Mouse (Mus musculus) gastrocnemius, adult 18-20 months (tissue): ENCODE measurements around the gene Cfap43. TPM values are rescaled to one million over a fixed set of nuclear protein-coding genes. Genes with fewer than 3 reads are reported as not detected.

ENCODE experiments used
- DNase-seq: peaks from one replicate; pipeline ENCODE4 v3.0.0; 2021; ENCODE audit warnings: low spot score
- total RNA-seq, 2 experiments: library from RNA; stranded (reverse); gene quantifications; 2 replicates each; pipeline ENCODE4 v1.2.3; 2021

Cfap43 gene
- total RNA-seq, 2 experiments from 2014 or later, result not detected

DNA sequence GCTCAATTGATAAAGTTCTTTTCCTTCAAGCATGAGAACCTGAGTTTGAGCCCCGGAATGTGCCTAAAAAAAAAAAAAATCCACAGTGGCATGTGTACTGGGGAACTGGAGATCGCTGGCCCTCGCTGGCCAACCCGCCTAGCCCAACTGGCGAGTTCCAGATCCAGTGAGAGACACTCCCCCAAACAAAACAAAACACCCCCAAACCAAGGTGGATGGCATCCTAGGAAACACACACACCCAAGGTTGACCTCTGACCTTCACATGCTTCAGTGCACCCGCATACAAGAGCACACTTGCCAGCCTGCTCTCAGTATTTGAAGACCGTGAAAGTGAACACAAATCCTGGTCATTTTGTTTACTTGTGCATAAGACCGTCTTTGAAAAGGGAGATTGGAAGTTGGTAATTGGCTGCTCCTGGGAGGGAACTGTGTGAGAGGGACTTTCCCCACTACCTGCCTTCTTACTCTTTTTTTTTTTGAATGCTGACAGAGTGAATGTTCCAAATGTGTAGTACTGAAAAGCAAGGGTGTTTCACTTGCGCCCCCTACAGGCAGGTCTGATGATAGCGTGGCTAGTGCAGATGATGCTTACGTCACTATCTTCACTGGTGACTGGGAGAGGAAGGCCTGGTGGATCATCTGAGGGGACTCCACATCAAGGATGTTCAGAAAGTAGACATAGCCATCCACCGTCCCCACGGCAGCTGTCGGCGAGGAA, 123.9 kb downstream of the Cfap43 start:
- DNase-seq, result peak; percentile 58

DNA sequence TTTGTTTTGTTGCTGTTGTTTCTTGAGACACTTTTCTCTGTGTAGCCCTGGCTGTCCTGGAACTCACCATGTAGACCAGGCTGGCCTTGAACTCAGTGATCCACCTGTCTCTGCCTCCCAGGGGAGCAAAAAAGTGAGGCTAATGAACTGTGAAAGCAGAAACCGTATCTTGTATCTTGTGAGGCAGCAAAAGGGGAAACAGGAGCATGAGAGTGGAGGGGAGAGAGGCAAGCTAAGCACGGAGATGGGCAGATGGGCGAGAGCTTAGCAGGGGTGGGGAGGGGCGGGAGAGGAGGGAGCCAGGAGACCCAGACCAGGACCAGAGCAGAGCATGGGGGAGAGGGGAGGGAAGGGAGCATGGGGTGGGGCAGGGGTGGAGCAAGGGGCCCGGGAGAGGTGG, 124.8 kb downstream of the Cfap43 start:
- DNase-seq, result no peak

DNA sequence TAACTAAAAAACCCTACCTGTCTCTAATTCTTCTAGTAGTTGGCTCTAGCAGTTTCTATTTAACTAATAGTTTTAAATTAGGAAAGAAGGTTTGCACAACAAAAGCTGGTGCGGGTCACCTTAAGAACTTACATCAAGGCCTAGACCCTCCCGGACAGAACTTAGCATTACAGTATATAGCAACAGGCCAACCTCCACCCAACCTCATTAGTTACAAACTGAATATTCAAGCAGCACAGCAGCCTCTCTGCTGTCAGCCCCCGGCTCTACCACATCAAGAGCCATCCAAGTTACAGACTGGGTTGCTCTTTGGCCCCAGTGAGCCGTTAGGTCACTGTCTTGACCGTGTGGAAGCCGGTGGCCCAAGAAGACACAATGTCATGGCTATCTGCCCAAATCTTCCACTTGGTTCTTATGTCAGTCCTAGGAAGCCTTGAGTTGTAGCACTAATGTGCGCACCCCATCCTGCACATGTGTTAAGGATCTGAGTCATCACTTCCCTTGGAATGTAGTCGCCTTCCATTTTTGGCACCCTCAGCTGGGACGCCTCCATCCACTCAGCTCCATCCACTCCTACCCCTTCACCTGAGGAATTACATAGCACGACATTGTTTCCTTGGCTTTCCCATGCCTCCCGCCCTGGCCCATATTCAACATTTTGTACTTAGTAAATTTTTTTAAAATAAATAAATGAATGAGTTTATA, 128.6 kb downstream of the Cfap43 start:
- no peak for DNase-seq

DNA sequence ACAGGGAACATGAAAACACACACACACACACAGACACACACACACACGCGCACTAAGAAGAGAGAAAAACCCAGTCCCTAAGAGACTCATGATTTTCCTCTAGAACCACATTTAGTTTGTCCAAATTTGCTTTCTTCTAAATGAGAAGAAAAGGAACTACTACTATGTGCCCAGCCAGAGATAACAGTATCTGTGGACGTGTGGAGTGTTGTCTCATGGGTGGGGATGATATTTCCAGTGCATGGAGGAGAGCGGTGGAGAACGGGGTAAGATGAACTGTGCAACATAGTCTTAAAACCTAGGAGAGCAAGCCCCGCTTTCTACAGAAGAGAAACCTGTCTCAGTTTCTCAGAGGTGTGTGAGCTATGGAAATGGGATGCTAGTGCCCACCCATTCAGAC, 135.2 kb downstream of the Cfap43 start:
- no peak for DNase-seq

DNA sequence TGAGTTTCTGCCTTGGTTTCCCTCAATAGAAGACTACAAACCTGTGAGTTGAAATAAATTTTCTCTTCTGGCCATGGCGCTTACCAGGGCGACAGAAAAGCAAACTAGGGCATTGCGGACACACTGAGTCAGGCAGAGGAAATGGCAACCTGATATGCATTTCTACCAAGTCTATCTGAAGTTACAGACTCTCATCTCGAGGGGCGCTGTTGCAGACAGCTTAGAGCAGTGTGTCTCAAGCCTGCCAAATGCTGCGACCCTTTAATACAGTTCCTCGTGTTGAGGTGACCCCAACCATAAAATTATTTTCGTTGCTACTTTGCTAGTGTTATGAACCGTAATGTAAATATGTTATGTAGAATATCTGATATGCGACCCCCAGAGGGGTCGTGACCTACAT, 138.1 kb downstream of the Cfap43 start:
- no peak for DNase-seq

DNA sequence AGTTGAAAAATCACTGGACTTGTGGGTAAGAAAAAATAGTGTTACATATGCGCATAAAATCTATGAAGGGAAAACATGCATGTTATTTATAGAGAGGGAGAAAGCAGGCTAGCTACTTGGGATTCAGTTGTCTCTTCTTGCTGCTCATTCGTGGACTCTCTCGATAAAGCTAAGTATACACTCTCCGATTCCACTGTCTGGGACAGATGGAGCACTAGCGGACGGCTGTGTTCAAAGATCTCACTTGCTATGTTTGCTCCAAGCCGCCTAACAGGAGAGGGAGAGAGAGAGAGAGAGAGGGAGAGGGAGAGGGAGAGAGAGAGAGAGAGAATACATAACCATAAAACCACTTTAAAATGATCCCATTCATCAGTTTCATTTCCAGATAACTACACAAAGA, 138.9 kb downstream of the Cfap43 start:
- DNase-seq, result no peak

DNA sequence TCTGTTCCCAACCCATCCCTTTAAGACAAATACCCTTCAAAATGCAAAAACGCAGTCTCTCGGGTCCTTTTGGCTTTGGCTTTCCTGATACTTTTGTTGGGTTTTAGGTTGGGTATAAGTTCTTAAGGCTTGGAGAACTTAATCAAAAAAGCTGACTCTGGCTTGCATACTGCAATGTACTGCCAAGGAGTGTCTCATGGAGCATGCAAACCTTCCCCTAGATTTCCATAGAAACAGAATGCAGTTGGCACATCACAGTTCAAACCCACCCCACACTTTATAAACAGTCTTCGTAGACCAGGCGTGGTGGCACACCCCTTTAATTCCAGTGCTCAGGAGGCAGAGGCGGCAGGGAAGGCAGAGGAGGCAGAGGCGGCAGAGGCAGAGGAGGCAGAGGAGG, 141.2 kb downstream of the Cfap43 start:
- no peak for DNase-seq

DNA sequence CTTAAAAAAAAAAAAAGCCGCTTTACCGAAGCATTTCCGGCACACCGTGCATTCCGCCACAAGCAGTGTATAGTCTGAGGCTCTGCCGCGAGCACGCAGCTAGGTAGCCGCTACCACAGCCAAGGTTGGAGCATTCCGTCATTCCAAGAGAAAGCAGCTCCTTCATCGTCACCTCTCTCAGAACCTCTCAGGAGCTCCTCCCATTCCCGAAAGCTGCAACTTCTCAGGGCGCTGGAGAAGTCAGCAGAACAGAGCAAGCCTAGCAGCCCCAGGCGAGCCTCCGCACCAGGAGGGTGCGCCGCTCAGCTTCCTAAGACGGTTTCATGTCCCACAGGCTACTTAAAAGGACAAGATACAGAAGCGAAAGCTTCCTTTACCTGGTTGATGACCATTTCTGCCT, 163.5 kb downstream of the Cfap43 start:
- peak; percentile 4 for DNase-seq

DNA sequence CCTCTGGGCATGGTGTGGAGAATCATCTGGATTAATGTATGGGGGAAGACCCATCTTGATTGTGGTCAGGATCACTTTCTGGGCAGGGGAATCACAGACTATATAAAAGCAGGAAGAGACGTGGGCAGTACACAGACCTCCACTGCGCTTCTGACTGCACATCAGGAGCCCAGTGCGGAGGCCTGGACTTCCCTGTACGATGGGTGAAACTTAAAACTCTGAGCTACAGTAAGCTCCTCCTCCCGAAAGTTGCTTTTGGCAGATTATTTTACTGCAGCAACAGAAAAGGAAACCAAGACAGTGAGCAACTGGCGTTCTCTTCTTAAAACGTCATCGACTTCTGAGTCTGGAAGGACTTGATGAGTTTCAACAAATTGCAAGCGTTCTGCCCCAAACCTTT, 164.2 kb downstream of the Cfap43 start:
- DNase-seq, result no peak

DNA sequence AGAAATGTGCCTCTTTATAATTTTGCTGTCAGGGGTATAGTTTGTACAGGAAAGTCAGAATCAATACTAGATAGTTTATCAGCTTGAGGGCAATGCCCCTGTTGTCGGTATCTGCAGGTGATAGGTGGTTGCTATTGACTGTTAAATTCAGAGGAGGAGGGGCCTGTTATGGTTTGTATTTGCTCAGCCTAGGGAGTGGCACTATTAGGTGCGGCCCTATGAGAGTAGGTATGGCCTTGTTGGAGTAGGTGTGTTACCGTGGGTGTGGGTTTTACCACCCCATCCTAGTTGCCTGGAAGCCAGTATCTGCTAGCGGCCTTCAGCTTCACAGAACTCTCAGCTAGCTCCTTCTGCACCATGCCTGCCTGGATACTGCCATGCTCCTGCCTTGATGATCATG, 165.2 kb downstream of the Cfap43 start:
- no peak for DNase-seq

DNA sequence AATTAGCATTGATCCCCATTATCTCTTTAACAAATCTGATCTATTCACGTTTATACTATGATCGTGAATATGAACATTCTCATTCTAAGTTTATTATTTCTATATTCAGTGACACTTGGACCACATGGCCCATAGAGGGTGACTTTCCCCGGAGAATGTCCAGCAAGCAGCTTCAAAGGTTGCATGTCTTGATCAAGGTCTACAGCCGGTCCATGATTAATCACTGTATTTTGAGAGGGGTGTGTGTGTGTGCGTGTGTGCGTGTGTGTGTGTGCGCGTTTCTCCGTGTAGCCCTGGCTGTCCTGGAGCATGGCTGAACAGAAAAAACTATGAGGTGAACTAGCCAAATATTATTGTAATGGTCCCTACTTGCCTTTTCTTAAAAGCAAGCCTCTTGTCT, 166.6 kb downstream of the Cfap43 start:
- no peak for DNase-seq

DNA sequence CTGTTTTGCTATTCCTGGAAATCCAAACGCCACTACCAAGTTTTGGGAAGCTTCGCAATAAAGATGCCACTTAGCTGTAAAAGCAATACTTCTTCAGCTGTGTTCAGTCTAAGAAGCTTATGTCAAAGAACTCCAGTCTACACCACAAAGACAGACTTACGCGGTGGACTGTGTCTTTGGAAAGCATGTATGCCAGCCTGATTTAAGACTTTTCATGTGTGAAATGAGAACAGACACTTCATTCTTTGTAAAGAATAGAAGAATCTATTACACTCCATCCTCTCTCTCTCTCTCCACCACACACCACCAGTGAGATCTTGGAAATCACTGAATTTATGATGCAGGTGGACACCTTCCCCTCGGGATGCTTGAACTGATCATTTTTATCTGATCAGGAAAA, 168.7 kb downstream of the Cfap43 start:
- DNase-seq, result no peak

DNA sequence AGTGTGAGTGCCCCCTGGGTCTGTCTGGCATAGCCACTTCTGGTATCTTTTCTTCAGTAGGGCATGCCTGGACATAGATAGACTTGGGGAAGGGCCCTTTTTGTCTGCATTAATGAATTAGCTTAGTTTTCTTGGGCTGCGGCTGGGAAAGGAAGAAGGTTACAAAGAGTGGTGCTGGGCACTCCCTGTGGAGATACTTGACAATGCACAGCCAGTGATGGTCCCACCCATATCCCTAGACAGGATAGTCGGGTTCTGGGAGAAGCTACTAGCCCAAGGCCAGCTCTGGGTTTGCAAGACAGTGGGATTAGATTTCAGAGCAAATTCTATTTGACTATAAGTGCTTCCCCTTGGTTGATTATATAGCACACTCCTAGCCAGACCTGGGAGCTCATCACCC, 170.1 kb downstream of the Cfap43 start:
- DNase-seq, result no peak

DNA sequence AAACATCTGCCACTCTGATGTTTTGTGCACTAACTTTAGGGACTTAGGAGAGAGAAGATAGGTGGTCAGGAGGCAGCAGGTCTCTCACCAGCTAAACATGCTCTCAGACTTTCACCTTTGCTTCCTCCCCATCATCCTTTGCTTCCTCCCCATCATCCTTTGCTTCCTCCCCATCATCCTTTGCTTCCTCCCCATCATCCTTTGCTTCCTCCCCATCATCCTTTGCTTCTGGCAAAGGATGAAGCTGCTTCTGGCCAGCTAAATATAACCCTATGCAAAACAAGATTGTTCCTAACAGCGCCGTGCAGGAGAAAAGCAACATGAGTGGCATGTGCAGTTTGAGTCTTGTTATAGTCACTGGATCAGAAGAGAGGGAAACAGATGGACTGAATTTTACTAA, 172.0 kb downstream of the Cfap43 start:
- DNase-seq, result no peak

DNA sequence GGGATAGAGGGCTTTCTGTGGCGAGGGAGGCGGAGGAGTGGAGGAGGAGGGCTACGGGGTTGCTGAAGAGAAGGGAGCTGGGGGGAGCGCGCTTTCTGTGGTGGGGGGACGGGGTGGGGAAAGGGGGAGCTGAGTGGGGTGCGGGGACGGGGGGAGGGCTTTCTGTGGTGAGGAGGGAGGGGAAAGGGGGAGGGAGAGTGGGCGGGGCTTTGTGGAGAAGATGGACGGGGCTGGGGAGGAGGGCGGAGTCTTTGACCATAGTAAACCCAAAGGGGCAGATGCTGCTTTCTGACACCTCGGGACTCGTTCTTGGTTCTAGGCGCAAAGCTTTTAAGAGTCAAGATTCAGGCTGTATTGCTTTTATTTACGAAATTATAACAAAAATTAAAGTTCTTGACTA, 187.2 kb downstream of the Cfap43 start:
- DNase-seq, result peak; percentile 63

DNA sequence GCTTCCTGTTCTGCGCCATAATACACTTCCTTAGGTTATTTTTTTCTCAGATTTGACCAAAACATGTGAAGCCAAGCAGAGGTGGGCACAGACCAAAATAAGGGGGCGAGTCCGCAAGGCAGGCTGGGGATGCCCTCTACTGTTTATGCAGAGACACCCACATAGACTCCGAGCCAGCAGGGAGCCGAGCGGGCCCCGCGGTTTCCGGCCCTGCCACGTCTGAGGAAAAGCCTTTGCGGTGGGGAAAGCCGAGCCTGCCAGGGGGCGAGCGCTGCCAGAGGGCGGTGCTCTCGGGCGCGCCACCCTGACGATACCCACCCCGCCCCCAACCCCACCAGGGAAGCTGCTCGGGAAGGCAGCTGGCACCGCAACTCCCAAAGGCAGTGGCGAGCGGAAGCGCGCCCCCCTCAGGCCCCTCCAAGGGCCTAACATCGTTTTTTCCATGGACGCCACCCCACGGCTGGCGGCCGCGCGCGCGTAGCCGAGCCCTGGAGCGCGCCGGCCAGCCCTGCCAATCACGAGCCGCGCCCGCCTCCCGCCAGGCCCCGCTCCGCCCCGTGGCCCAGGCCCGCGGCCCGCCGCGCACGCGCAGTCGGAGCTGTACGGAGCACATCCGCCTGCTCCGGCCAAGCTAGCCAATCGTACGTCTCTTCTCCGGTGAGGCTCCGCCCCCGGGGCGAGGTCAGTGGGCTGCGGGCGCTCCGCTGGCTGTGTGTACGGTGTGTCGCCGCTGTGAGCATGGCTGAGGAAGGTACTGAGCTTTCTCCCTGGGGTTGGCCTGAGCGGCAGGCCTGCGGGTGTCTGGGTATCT, 187.8 kb downstream of the Cfap43 start, which contains the start of gene Sfr1:
TSS of gene Sfr1 (plus strand) at position 612 of the 811 bp plus-strand sequence.
- DNase-seq, result peak; percentile 98

DNA sequence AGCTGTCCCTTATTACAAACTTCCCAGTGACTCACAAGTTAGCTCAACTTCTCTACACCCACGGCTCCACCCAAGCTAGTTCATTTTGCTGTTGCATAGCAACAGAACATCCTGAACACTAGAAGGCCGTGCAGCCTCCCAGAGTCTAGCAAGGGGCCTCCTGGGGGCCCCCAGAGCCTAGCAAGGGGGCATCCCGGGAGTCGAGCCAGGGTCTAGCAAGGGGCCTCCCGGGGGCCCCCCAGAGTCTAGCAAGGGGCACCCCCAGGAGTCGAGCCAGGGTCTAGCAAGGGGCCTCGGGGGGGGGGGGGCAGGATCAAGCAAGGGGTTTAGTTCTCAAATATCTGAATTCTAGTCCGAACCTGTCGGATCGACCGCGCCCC, 188.4 kb downstream of the Cfap43 start:
- peak; percentile 68 for DNase-seq

DNA sequence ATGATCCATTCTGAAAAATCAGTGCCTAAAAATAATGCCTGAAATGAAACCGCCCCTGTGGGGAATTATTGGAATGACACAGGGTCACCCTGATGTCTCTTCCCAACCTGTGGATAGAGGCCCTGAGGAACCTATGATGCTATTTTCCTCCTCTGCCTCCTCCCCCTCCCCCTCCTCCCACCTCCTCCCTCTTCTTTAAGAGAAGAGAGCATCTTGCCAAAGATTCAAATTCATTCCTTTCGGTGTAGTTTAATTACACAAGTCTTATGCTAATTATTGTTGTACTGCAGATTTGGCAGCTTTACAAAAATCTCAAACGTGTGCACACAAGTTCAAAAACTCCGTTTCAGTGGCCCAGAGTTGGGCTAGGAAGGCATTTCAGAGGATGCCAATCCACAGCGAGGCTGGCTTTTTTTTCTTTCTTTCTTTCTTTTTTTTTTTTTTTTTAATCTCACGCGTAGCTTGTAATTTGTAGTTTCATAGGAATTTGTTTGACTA, 193.4 kb downstream of the Cfap43 start:
- no peak for DNase-seq

DNA sequence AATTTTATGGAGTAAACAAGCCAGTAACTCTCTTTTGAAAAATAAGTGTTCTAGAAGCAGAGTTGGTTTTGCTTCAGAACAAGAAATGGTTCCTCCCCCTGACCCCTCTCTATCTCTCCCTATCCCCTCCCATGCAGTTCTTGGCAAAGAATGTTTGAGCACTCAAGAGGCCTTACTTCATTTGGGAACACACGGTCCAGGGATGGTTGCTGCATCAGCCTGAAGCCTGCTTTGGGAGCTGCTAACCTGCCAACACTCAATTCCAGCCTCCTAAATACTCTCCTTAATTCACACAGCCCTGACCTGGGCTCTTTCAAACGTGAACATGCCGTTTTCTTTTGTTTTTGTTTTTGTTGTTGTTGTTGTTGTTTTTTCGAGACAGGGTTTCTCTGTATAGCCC, 194.2 kb downstream of the Cfap43 start:
- no peak for DNase-seq

DNA sequence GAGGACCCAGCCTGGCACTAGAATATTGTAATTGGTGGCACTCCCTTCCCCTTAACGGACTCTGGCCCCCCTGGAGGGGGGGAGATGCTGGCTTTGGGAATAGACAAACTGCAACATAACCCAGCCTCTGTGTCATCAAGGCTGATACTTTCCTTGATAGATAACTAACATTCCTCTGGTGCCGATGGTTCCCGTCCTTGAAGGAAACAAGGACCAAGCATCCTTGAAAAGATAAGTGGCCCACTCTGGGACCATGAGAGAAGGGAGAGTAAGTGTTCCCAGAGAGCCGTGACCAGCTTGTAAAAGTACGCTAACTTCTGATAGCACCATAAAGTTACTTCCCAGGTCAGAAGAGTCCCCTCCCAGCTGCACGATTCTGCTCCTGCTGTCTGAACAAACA, 196.6 kb downstream of the Cfap43 start:
- no peak for DNase-seq

DNA sequence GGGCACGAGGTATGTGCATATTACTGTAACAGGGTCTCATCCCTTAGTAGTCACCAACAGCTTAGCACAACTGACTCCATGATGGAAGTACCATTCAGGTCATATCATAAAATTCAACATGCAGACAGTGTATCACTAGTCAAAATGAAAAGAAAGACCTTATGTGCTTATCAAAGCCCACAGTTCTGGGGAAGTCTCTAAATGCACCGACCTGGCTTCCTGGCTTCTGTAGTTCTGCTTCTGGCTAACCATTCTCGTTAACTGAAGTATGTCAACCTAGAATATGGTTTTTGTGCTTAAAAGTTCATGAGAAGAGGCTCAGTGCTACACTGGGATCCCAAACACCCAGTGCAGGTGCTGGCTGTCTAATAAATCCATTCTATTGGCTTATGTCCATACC, 199.9 kb downstream of the Cfap43 start:
- DNase-seq, result no peak

DNA sequence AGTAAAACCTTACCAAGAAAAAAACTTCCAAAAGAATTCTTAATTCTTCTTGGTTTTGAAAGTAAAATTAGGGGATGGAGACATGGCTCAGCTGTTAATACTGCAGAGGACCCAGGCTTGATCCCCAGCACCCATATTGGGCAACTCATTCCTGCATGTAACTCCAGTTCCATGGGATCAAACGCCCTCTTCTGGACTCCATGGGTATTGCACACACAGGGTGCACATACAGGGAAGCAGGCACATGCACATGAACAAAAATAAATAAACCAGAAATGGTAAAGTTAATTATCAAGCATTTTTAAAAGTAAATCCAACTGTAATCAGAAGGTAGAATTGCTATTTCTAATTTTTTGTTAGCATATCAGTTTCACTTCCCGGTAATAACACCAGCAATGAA, 202.9 kb downstream of the Cfap43 start:
- DNase-seq, result no peak
